Mouse (Mus musculus) midbrain, embryonic 10.5 days (tissue): ENCODE measurements around the gene Slc35b1. TPM values are rescaled to one million over a fixed set of nuclear protein-coding genes. Genes with fewer than 3 reads are reported as not detected.

Source experiments
- DNase-seq: peaks from one replicate; pipeline ENCODE4 v3.0.0-alpha.2; 2017; ENCODE audit warnings: low spot score
- H3K27ac ChIP-seq: fragments of 300-500 bp; sonication (generic); replicated peaks from 2 replicates; pipeline ENCODE4 v1.5.1; 2016; ENCODE audit warnings: mild to moderate bottlenecking
- H3K27me3 ChIP-seq: fragments of 300-500 bp; sonication (generic); 2 replicates; pipeline ENCODE4 v1.6.1; 2016; ENCODE audit warnings: low read depth, mild to moderate bottlenecking; ENCODE audit not compliant: poor library complexity, severe bottlenecking
- H3K36me3 ChIP-seq: fragments of 300-500 bp; sonication (generic); 2 replicates; pipeline ENCODE4 v1.6.1; 2016; ENCODE audit warnings: mild to moderate bottlenecking, moderate library complexity
- H3K4me1 ChIP-seq: fragments of 300-500 bp; sonication (generic); 2 replicates; pipeline ENCODE4 v1.6.1; 2016
- H3K4me3 ChIP-seq: fragments of 300-500 bp; sonication (generic); 2 replicates; pipeline ENCODE4 v1.5.1; 2016; ENCODE audit warnings: mild to moderate bottlenecking, moderate library complexity
- H3K9me3 ChIP-seq: fragments of 300-500 bp; sonication (generic); replicated peaks from 2 replicates; pipeline ENCODE4 v1.6.1; 2016; ENCODE audit warnings: mild to moderate bottlenecking
- WGBS: fragments of 180-500 bp; shearing (Covaris S2); methylation state at CpG from one replicate; pipeline ENCODE4 v1.1.7; 2016; 5-methylcytosine and 5-hydroxymethylcytosine counted together
- polyA plus RNA-seq: library from polyadenylated mRNA; unstranded; fragments of >200 nt; fragmentation: Nextera tagmentation; extraction: Ambion mirVana; gene quantifications from 2 replicates; pipeline ENCODE4 v1.2.1, GENCODE M21; 2016

The Slc35b1 gene
- polyA plus RNA-seq, 1 experiment from 2014 or later = 131 TPM

GRCm38 (mm10) chr11:95368231-95368823, 16.2 kb upstream of the Slc35b1 start:
- Histone ChIP-seq H3K36me3 (peaks cover 12% of the 10 kb centered on the region), H3K27me3 (no peaks in the 10 kb centered on the region)
- WGBS = 92% methylated on average over 8 of the region's 8 CpGs

GRCm38 (mm10) chr11:95368871-95369270, 15.6 kb upstream of the Slc35b1 start:
- DNase-seq = no peak
- Histone ChIP-seq H3K9me3 (no peaks in the 10 kb centered on the region), H3K4me1 (peaks cover 7% of the 10 kb centered on the region; the same call in 1 of the 2 replicates), H3K27me3 (no peaks in the 10 kb centered on the region), H3K36me3 (peaks cover 18% of the 10 kb centered on the region), H3K27ac (no peak overlapping the region), H3K4me3 (no peak overlapping the region)
- WGBS = 89% methylated on average over 4 of the region's 4 CpGs

More at GRCm38 (mm10) chr11:95368231-95368823, 16.2 kb upstream of the Slc35b1 start:
- peaks cover 7% of the 10 kb centered on the region; the same call in 1 of the 2 replicates for H3K4me1 ChIP-seq
- no peak for DNase-seq
- H3K4me3 ChIP-seq = no peak overlapping the region
- H3K9me3 ChIP-seq = no peaks in the 10 kb centered on the region
- no peak overlapping the region for H3K27ac ChIP-seq

- no peak overlapping the region for H3K27ac ChIP-seq
- H3K9me3 ChIP-seq = no peaks in the 10 kb centered on the region
- DNase-seq = no peak
- peaks cover 7% of the 10 kb centered on the region; the same call in 1 of the 2 replicates for H3K4me1 ChIP-seq
- no peak overlapping the region for H3K4me3 ChIP-seq
- no peaks in the 10 kb centered on the region for H3K27me3 ChIP-seq
- peaks cover 24% of the 10 kb centered on the region for H3K36me3 ChIP-seq
- WGBS = 76% methylated on average over 15 of the region's 15 CpGs
These were observed 14.3 kb upstream of the Slc35b1 start for GRCm38 (mm10) chr11:95369964-95370890.

GRCm38 (mm10) chr11:95371182-95371581, 13.3 kb upstream of the Slc35b1 start:
- Histone ChIP-seq H3K4me3 (no peak overlapping the region), H3K27ac (no peak overlapping the region), H3K4me1 (peaks cover 7% of the 10 kb centered on the region; the same call in 1 of the 2 replicates), H3K27me3 (no peaks in the 10 kb centered on the region), H3K9me3 (no peaks in the 10 kb centered on the region), H3K36me3 (peaks cover 34% of the 10 kb centered on the region)
- no peak for DNase-seq
- 95% methylated on average over 7 of the region's 7 CpGs for WGBS

GRCm38 (mm10) chr11:95378926-95379325, 5.6 kb upstream of the Slc35b1 start:
- Histone ChIP-seq H3K36me3 (peaks cover 45% of the 10 kb centered on the region), H3K4me1 (no peaks in the 10 kb centered on the region; the same call in 1 of the 2 replicates), H3K27me3 (no peaks in the 10 kb centered on the region), H3K4me3 (no peak overlapping the region), H3K27ac (no peak overlapping the region), H3K9me3 (no peaks in the 10 kb centered on the region)
- 89% methylated on average over 9 of the region's 9 CpGs for WGBS
- DNase-seq = no peak

GRCm38 (mm10) chr11:95379552-95379951, 4.9 kb upstream of the Slc35b1 start:
- Histone ChIP-seq H3K27ac (no peak overlapping the region), H3K4me1 (peaks cover 3% of the 10 kb centered on the region; the same call in 1 of the 2 replicates), H3K9me3 (no peaks in the 10 kb centered on the region), H3K4me3 (no peak overlapping the region), H3K27me3 (no peaks in the 10 kb centered on the region), H3K36me3 (peaks cover 45% of the 10 kb centered on the region)
- WGBS = 83% methylated on average over 5 of the region's 5 CpGs
- DNase-seq = no peak

GRCm38 (mm10) chr11:95380711-95381110, 3.8 kb upstream of the Slc35b1 start:
- 88% methylated on average over 7 of the region's 7 CpGs for WGBS
- peaks cover 34% of the 10 kb centered on the region for H3K36me3 ChIP-seq
- no peak overlapping the region for H3K27ac ChIP-seq

GRCm38 (mm10) chr11:95381146-95381545, 3.3 kb upstream of the Slc35b1 start:
- H3K36me3 ChIP-seq = peaks cover 30% of the 10 kb centered on the region
- H3K27ac ChIP-seq = no peak overlapping the region
- 91% methylated on average over 1 of the region's 1 CpGs for WGBS
- H3K4me1 ChIP-seq = peaks cover 11% of the 10 kb centered on the region
- H3K4me3 ChIP-seq = no peak overlapping the region
- no peaks in the 10 kb centered on the region for H3K9me3 ChIP-seq
- H3K27me3 ChIP-seq = no peaks in the 10 kb centered on the region
- no peak for DNase-seq

More at GRCm38 (mm10) chr11:95380711-95381110, 3.8 kb upstream of the Slc35b1 start:
- no peak for DNase-seq
- Histone ChIP-seq H3K27me3 (no peaks in the 10 kb centered on the region), H3K4me3 (no peak overlapping the region), H3K4me1 (peaks cover 7% of the 10 kb centered on the region), H3K9me3 (no peaks in the 10 kb centered on the region)

- Histone ChIP-seq H3K9me3 (no peaks in the 10 kb centered on the region), H3K27ac (no peak overlapping the region), H3K36me3 (peaks cover 37% of the 10 kb centered on the region), H3K27me3 (0 out of 2 replicates have a peak, but pooled peaks cover 3% of the 10 kb centered on the region), H3K4me1 (peaks cover 25% of the 10 kb centered on the region), H3K4me3 (no peak overlapping the region)
- DNase-seq = no peak
- 87% methylated on average over 5 of the region's 5 CpGs for WGBS
These were observed 1.0 kb upstream of the Slc35b1 start for GRCm38 (mm10) chr11:95383331-95383986.

GRCm38 (mm10) chr11:95384004-95384318, 531 bp upstream of the Slc35b1 start:
- 0 out of 2 replicates have a peak, but pooled peaks cover 3% of the 10 kb centered on the region for H3K27me3 ChIP-seq
- no peaks in the 10 kb centered on the region for H3K9me3 ChIP-seq
- peaks cover 38% of the 10 kb centered on the region for H3K36me3 ChIP-seq
- peaks cover 25% of the 10 kb centered on the region for H3K4me1 ChIP-seq
- WGBS = 45% methylated on average over 9 of the region's 9 CpGs
- no peak for DNase-seq
- H3K4me3 ChIP-seq = peak overlapping the region; percentile 96
- H3K27ac ChIP-seq = peak overlapping the region; percentile 99

- Histone ChIP-seq H3K36me3 (peaks cover 47% of the 10 kb centered on the region), H3K4me3 (peak overlapping the region; percentile 96), H3K27me3 (0 out of 2 replicates have a peak, but pooled peaks cover 3% of the 10 kb centered on the region), H3K4me1 (peaks cover 25% of the 10 kb centered on the region), H3K27ac (peak overlapping the region; percentile 99), H3K9me3 (no peaks in the 10 kb centered on the region)
- WGBS = 0% methylated on average over 14 of the region's 14 CpGs
- DNase-seq = no peak
These were observed 455 bp downstream of the Slc35b1 start for GRCm38 (mm10) chr11:95384973-95385320.

GRCm38 (mm10) chr11:95387354-95387753, 2.9 kb downstream of the Slc35b1 start:
- peaks cover 29% of the 10 kb centered on the region for H3K4me1 ChIP-seq
- 0 out of 2 replicates have a peak, but pooled peaks cover 3% of the 10 kb centered on the region for H3K27me3 ChIP-seq
- H3K27ac ChIP-seq = no peak overlapping the region
- no peak overlapping the region for H3K4me3 ChIP-seq
- H3K36me3 ChIP-seq = peaks cover 62% of the 10 kb centered on the region
- no peak for DNase-seq
- WGBS = 90% methylated on average over 7 of the region's 7 CpGs
- H3K9me3 ChIP-seq = no peaks in the 10 kb centered on the region
